Mouse (Mus musculus): Measurements from ENCODE around the gene Akt1.

Gene Akt1

GRCm38 (mm10) chr12:112660576-112661326 is 13.9 kb downstream of the Akt1 start:
- DNase-seq: no peak

DNA sequence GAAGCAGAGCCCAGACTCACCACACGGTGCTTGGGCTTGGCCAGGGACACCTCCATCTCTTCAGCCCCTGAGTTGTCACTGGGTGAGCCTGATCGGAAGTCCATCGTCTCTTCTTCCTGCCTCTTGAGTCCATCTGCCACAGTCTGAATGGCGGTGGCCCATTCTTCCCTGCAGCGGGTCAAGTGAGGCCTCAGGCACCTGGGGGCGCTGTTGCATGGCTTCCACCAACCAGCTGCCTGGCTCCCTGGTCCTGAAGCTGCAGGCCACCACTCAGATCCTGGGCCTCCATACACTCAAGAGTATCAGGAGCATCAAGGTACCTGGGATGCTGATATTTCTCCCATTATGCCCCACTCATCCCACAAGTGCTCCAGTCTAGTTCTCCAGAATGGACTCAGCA is 15.6 kb downstream of the Akt1 start:
- peak; percentile 71 for DNase-seq

DNA sequence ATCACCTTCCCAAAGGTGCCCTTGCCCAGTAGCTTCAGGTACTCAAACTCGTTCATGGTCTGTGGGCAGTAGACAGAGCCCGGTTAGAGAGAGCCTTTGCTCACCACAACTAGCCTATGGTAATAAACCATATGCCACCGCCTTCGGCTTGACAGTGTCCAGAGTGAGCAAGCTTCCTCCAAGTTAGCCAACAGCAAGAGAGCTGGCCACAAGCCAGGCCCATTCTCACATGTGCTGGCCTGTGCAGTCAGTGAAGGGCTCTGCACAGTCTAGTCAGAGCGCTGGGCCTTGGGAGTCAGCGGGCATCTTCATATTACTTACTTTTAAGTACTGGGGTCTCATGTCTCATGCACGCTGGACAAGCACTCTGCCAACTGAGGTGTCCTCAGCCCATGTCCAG is 16.1 kb downstream of the Akt1 start:
- DNase-seq: no peak

DNA sequence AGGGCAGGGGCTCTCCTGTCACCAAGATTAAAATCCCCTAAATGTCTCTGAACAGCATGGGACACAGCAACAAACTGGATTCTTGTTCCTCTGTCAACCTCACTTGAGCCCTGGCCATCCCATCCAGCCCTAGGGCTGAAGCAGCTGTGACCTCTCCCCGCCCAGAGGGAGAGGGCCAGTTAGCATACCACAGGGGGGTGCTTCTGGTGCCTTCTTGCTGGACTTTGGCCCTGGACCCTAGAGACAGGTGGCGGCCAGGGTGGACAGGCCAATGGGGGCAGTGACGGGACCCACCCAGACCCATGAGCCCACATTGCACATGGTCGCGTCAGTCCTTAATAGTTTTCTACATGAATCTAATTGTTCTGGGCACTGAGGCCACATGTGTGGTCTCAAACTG is 20.6 kb downstream of the Akt1 start:
- no peak for DNase-seq

- DNase-seq: peak; percentile 82
Measured at GRCm38 (mm10) chr12:112653157-112653824, 21.4 kb downstream of the Akt1 start.

DNA sequence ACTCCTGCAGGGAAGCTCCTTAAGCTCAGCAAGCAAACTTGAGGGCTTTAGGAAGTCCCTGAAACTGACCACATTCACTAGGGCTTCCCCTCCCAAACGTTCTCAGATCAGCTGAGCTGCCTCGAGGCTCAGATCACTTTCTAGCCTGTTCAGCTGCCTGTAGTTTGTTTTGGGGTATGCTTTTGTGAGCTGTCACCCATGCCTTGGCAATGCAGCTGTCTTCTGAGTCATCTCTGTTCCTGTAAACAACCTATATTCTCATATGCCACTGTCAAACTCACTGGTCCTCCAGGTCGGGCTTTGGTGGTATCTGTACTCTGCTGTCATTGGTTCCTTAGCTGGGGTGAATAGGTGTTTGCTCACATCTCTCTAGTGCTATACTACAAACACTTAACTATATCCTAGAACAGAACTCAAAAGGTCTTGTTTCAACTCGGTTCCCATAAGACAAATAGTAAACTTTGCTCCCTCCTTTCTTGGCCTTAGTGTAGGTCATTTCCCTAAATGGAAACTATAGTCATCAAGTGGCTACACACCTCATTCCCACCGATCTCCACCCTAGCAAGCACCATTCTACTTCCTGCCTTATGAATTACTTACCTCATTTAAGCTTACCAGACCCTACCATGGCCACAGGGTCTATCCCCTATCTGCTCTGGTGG is 22.8 kb downstream of the Akt1 start:
- no peak for DNase-seq

GRCm38 (mm10) chr12:112648081-112648480 is 26.6 kb downstream of the Akt1 start:
- DNase-seq: no peak

DNA sequence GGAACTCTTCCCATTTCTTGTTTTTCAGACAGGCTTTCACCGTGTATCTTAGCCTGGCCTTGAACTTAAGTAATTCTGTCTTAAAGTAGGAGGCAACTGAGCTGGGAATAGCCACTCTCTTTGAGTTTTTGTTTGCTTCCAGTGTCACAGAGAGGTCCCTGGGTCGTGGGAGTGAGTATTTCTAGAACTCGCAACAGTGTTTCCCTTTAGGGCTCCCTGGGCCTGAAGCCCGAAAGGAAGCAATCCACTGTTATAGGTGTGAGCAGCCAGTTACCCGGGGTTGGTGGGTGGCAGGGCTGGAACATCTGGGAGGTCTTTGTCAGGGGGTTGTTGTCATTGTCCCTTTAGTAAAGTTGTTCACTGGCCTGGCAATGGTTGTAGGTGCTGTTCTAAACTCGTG is 28.5 kb downstream of the Akt1 start:
- DNase-seq: no peak

DNA sequence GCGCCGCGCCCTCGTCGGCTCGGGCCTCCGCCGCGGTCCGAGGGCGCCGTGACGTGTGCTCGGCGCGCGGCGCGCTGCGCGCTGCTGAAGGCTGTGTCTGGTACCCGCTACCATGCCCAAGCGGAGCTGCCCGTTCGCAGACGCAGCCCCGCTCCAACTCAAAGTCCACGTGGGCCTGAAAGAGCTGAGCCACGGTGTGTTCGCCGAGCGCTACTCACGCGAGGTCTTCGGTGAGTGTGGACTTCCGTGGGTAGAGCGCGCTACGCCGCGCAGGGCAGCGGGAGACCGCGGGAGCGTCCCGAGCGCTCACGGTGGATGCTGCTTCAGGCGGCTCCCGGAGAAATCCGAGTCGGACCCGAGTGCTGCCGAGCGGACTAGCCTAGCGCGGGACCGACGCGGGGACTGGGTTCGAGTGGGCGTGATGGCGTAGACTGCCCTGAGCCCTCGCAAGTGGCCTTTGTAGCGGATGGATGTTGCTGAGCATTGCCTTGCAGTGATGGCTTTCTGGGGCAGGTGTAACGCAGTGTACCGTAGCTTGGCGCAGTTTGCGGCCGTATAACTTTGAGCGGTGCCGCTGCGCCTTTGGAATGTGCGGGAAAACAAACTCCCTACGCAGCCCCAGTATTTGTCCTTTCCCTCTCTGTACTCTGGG is 29.7 kb downstream of the Akt1 start:
- peak; percentile 61 for DNase-seq

DNA sequence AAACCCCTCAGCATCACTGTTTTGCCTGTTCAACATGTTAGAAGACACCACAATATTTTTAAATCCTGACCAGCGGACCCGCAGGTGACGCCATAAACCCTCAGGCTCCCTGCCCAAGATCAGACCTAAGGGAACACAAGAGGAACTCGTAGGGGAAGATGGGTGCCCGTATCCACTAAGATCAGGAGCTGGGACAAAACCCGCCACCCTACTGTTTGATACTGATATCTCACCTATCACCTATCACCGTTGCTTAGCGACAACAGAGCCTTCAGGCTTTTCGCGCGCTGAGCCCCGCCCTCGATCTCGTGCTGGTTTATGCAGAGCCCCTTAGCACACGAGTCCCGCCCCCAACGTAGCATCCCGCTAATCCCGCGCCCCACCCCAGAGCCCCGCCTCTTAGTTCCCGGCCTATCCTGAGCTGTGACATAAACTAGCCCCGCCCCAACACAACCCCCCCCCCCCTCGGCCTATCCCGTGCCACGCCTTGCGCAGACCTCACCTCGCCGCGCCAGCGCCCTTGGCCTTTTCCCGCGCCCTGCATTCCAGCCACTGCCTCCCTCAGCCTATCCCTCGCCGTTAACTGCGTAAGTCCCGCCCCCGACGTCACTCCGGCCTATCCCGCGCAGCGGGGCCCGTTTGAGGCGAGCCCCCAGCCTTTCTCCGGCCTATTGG is 30.4 kb downstream of the Akt1 start, which contains the start of gene Siva1:
TSS of gene Siva1 (plus strand) at position 500 of the 675 bp plus-strand sequence.
- peak; percentile 99 for DNase-seq

GRCm38 (mm10) chr12:112643126-112643525 is 31.6 kb downstream of the Akt1 start:
- DNase-seq: no peak

DNA sequence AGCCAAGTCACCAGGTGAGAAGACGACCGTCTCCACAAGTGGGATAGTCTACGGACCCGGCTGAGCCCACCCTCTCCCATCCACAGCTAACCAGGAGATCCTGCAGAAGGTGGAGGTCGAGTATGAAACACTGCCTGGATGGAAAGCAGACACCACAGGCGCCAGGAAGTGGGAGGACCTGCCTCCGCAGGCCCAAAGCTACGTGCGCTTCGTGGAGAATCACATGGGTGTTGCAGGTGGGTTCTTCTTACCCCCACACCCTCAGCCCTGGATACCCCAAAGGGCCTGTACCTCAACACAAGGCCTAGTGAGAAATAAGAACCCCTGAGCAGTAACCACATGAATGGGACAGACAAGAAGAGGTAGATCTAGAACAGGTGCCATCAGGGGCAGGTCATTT is 35.2 kb downstream of the Akt1 start:
- DNase-seq: peak; percentile 55

DNA sequence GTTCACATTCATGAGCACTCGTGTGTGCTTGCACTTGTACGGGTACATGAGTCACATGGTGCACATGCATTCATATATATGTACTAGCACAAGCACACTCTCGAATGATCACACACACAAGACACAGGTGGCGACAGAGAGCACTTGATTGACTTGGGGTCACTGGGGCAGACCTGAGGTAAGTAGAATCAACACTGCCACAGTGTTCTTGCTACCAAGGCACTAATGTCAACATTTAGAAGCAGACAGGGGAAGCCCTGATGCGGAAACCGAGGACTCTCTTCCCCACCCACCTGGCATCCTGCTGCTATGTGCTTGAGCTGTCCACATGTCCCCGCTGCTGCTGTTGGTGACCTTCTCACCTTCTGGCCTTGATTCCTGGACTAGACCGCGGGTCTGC is 41.0 kb downstream of the Akt1 start:
- peak; percentile 35 for DNase-seq

GRCm38 (mm10) chr12:112632907-112633306 is 41.8 kb downstream of the Akt1 start:
- no peak for DNase-seq

DNA sequence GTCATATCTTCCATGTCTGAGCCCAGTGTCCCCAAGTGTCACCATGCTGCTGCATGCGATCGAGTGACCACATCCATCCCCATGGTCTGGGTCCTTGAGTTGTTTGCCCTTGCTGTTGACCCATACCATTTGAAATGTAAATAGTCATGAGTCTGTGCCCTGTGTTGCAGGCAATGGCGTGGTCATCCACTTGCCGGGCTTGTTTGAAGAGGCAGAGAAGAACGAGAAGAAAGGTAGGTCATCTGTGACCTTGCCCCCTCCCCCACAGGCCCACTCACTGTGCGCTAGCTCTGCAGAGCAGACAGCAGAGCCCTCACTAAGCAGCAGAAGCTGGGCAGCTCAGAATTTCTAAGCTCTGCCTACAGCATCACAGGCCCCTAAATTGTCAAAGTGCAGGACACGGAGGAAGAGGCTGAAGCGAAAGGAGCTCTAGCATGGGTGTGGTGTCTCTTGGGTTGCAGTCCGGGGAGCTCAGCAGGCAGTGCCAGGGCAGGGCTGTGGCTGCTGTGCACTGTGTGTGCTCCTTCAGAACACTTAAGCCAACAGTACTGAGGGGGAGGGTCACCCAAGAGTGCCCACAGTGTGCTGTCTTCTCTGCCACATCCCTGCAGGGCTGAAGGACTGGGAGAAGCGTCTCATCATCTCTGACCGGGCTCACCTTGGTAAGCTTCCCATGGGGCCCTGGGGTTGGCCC is 42.5 kb downstream of the Akt1 start:
- no peak for DNase-seq

DNA sequence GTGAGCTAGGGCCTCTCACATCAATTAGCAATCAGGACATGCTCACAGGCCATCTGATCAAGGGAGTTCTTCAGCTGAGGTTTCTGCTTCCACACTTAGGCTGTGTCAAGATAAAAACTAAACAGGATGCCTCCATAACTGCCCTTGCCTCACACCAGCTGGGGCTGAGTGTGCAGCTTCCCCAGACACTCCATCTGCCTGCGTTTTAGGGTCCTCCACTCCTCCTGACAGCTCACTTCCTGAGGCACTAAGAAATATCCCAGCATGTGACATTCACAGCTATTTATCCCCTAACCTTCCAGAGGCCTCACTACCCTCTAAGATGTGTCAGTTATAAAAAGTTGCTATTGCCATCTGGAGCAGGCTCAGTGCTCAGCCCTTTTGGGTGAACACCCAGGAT is 43.2 kb downstream of the Akt1 start:
- no peak for DNase-seq

- no peak for DNase-seq
Measured at GRCm38 (mm10) chr12:112630796-112631195, 43.9 kb downstream of the Akt1 start.

DNA sequence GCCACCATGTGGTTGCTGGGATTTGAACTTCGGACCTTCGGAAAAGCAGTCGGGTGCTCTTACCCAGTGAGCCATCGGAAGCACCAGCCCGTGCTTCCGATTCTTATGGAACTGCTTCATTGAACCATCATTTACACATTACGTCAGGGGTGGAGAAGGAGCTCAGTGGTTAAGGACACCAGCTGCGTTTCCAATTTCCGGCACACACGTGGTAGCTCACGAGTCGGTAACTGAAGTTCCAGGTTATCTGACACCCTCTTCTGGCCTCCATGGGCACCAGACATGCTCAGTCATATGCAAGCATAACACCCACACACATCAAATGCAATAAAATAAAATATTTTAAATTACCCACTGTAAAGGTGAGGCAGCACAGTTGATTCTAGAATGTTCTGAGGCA is 44.7 kb downstream of the Akt1 start:
- DNase-seq: no peak

- peak; percentile 83 for DNase-seq
Measured at GRCm38 (mm10) chr12:112628928-112629721, 45.6 kb downstream of the Akt1 start.

DNA sequence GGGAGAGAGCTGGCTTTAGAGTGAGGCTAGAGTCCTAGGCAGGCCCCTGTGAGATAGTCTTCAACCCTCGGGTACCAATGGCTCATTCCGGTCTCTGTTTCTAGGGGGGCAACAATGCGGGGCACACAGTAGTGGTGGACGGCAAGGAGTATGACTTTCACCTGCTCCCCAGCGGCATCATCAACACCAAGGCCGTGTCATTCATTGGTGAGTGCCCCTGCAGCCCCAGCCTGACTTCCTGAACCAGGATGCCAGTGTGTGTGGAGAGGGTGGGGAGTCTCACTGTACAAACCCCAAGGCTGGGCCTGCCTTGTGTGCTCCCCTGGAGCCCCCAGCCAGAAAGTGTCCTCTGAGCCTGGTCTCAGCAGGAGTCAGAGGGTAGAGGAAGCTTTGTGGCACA is 46.5 kb downstream of the Akt1 start:
- no peak for DNase-seq

Measured in thymus, postnatal 14 days (tissue).